Mouse (Mus musculus) ES-E14 (cell line): ENCODE measurements around the gene Gal3st1.

Experiments
- CHD2 ChIP-seq: IDR thresholded peaks from 2 replicates; pipeline ENCODE4 v1.6.1; 2014; ENCODE audit warnings: mild to moderate bottlenecking, low read depth, low read length, inconsistent platforms
- HCFC1 ChIP-seq: IDR thresholded peaks from 2 replicates; pipeline ENCODE4 v1.6.1; 2012; ENCODE audit warnings: low read length, inconsistent platforms, borderline replicate concordance; ENCODE audit not compliant: insufficient read depth

DNA sequence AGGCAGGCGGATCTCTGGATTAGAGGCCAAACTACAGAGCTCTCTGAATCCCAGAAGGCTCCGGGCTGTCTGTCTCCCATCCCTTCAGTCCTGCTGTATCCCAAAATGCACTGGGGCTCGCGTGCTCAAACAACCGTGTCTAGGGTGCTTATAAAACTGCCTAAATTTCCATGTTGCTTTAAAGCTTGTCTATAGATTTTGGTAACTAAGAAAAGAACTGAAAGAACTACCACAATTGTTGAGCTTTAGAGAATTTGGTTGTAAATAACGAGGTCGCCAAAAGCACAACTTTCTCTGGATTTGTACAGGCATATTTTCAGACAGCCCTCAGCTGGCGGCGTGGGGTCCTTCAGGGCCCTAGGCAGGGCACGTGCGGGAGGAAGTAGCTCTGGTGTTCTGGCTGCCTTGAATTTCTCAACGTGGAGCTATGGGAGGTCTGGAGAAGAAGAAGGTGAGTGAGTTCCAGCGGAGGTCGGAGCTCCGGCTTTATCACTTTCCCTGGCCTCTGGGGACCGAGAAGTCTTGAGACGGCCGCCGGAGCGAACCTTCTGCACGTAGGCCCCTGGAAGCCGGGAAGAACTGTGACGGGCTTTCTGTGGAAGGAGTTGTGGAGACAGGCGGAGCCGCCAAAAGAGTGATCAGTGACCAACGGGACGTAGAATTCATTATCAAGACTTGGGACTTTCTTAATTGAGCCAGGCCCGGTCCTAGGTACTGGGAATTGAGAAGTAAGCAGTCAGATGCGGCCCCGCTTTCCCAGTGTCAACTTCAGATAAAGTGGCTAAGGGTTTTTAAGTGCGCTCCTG lies 19.6 kb upstream of the Gal3st1 start, which contains the start of gene Pes1:
- TF ChIP-seq HCFC1 (peak; percentile 75; the same call in 1 of the 2 replicates), CHD2 (peak; percentile 48; the same call in 1 of the 2 replicates)
